Mouse (Mus musculus) frontal cortex, postnatal 10 days (tissue): ENCODE data around the gene Serpina12.

Experiments
- DNase-seq, 2 experiments: peaks; one replicate each; pipeline ENCODE4 v3.0.0; 2022; ENCODE audit warnings: low spot score in 2 of 2, mixed read lengths in 1 of 2

Gene Serpina12

DNA sequence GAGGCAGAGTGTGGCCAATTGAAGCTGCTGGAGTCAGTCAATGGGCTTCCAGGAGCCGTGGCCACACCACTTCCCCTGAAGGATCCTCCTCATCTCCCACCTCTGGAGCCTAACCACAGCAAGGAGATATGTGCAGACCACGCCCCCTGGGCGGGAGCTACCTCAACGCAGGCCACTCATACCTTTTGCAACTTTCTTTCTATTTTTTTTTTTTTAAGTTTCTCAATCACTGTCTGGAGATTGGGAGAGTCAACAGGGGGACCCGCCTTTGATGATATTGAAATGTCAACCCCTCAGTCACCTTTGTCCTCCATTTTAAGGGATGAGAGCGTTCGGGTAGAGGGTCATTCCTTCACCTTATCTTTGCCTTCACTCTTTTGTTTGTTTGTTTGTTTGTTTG, at the start of gene Serpina12:
Gene Serpina12 (minus strand): TSS at position 101 of the 400 bp plus-strand sequence.
- DNase-seq: no peak

DNA sequence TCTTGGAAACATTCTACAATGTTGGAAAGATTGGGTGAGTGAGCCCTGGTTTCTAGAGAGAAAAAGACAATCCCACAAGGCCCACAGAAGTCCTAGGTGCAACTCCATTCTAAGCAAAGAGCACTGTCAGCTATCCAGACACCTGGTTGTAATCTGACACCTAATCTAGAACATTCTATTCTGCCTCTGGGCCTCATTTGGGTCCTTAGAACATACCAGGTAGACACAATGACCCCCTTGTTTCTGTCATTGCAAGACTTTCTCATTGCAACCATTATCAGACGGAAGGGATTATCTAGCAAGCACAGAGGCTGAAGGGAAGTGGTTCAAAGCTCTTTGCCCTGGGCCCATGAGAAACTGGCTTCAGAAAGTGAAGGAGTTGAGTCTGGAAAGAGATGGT, 47.1 kb upstream of the Serpina12 start:
- no peak for DNase-seq

DNA sequence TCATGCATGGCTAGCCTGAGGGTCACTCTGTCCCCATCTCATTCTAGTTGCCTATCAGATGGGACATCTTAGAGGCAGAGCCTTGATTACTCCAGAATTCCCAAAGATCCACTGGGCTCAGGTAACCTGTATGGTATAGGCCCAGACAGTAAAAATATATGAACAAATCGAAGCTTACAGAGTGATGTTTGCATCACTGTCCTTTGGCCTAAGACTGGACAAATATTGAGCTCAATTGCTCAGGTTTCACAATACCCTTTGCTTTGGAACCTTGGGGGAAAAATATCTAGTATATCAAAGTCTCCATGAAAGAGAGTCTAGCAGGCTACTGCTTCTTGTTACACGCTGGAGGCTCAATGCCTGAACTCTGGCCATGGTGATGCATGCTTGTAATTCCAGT, 45.9 kb upstream of the Serpina12 start:
- no peak for DNase-seq

DNA sequence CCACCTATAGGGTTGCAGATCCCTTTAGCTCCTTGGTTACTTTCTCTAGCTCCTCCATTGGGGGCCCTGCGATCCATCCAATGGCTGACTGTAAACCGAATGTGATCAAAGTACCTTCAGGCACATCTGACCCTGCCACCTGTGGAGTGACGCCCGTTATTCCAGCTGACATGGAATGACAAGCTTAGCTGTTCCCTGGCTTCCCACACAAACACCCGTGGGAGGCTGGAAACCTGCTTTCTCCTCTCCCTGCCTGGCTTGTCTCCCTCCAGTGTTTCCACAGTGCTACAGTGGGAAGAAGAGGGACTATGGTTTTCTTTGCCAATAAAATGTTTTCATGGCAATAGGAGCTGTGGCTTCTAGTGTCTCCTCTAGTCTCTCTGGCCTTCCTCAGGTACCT, 28.0 kb upstream of the Serpina12 start:
- no peak for DNase-seq

DNA sequence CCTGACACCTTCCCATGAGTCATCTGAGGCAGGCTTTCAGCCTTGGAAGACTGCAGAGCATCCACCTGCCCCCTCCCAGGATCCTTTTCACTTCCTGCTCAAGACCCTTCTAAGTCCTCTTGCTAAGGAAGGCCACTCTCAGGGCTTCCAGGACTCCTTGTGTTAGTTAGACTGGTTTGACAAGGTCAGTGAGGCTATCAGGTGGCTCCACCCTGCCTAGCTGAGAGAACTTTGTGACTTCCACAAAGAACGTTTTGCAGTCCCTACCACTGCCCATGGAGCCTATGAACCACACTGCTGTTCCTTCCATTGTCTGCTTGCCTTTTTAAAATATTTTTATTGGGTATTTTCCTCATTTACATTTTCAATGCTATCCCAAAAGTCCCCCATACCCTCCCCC, 27.5 kb upstream of the Serpina12 start:
- no peak for DNase-seq

DNA sequence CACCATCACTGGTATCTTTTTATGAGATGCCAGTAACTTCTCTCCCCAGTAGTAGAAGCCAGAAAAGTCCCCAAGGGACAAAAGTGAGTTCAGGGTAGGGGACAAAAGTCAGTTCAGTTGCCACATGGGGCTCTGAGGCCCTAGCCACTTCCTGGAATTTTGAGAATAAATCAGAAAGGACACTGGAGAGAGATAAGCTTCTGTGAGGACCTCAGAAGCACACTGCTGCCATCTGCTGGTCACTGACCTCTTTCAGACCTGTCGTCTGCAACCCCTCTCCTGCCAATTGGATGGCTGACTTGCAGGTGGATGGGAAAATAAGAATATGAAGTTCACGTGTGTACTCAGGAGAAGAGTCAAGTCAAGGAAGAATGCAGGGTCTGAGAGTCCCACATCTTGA, 25.4 kb upstream of the Serpina12 start:
- DNase-seq: peak in 1 of 2 experiments; percentile 77

DNA sequence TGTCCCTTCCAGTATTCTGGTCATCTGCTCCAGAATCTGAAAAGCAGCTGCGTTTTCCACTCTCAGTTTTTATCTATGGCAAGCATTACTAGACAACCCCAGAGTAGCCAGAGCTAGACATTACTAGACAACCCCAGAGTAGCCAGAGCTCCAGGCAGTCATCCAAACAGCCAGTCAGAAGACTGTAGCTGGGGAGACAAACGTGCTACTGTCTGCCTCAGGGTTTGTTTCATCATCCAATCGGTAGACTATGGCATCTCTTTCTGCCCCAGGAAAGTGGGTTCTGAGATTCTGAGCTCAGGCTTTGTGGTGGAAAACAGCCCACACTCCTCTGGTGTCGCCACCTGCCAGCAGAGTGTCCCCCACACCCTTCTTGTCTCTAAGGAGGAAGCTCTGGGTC, 23.3 kb upstream of the Serpina12 start:
- DNase-seq: peak; percentile 47 to 49

DNA sequence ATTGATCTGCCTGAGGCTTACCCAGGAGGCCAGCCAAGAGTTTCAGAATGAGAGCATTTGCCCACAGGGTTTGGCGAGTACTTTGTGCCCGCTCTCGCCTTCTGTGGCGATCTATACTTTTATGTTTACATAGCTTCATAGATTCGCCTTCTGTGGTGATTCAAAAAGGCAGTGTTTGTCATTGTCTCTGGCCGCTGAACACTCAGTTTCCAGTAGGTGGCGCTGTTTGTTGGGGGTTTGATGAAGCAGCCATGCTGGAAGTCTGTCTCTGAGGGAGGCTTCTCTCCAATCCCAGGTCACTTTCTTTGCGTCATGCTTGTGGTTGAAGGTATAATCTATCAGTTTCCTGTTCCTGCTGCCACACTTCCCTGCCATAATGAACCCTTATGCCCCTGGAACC, 22.0 kb upstream of the Serpina12 start:
- peak in 1 of 2 experiments; percentile 38 for DNase-seq

DNA sequence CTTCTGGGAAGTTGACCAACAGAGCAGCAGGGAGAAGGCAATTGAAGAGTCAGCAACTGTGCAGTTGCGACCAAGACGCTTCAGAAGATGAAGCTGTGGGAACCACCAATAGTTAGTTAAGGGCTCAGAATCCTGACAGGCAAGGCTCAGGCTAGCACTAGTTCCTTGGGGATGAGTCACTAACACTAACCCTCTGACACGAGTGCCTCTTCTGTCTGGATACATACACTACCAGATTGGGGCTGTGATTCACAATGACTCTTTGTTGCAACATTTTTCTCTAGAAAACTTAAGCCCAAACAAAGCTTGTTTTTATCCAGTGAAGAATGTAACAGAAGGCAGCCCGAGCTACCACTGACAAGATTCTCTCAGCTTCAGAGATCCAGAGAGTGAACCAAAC, 20.8 kb upstream of the Serpina12 start:
- DNase-seq: no peak

DNA sequence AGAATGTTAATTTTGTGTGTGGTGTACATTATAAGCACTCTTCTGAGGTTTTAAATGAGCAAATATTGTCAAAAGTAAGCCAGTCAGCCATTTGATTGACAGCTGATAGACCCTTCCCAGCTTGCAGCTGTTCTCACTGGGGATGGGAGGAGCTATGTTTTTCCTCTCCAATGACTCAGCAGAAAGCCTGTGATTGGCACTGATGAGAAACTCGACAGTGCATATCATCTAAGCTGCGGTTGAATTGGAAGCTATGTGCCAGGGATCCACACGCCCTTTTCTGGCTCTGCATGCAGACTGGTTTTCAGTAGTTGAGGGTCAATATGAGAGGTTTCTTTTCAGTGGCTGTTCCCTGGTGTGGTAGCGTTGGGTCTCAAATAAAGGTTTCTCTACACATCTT, 20.3 kb upstream of the Serpina12 start:
- DNase-seq: no peak

DNA sequence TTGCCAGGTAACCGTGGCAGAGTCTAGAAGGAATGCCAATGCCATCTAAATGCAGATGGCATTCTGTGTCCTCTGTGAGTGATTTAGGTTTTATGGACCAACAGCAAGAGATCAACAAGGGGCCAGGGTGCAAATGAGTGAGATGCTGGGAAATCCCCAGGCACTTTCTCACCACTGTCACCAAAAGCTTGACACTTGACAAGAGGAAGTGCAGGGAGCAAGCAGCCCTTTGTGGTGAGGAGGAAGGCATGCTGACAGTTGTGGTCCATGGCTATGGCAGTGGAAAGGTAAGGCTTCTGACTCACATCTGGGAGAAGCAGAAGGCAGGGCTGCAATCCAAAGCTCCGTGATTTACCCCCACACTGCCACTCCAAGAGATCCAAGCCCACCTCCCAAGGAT, 17.6 kb upstream of the Serpina12 start:
- no peak for DNase-seq

DNA sequence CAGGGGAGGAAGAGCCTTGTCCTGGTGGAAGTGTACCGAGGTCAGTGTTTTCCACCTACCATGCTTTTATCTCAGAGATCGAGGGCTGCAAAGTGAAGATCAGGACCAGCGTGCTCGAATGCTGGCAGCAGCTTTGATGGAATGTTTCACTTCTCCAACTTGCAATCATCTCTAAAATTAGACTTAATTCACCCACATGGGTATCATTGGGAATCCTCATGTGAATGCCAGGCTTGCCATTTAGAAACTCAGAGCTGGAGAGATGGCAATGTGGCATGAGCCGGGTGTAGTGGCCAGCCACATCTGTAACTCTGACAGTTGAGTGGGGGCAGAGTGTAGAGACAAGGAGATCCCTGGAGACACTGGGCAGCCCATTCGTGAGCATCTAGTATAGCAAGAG, 15.9 kb upstream of the Serpina12 start:
- DNase-seq: no peak

DNA sequence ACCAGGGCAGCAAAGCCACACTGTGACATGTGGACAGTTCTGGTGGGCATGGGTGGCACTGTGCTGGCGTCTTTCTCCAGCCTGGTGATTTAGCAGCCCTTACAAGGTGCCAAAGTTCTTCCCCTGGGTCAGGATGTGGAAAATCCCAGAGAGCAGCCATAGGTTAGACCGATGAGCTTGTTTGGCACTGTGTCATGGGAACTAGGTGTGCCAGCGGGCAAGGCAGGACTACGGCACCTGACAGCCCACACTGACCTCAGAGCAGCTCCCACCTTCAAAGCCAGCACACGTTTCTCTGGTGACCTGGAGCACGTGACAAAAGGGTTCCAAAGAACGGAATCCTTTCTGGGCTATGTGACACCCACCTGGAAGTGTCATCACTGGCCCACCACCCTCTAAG, 13.3 kb upstream of the Serpina12 start:
- DNase-seq: no peak

DNA sequence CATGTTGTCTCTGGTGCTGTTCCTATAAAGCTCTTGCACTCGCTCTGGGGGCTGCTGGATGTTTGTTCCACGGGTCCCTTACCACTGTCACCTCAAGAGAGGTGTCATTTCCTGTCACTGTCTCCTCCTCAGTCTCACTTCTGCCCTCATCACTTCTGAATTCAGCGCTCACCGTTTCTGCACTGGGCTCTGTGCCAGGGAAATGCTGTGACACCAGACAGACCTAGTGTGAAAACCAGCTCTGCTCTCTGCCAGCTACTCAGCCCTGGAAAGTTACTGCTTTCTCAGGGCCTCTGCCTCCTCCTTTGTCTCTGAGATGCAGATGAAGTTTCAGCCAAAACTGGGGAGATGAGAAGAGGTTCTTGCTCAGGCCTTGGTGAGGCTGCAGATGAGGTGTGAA, 12.8 kb upstream of the Serpina12 start:
- peak; percentile 43 to 46 for DNase-seq

DNA sequence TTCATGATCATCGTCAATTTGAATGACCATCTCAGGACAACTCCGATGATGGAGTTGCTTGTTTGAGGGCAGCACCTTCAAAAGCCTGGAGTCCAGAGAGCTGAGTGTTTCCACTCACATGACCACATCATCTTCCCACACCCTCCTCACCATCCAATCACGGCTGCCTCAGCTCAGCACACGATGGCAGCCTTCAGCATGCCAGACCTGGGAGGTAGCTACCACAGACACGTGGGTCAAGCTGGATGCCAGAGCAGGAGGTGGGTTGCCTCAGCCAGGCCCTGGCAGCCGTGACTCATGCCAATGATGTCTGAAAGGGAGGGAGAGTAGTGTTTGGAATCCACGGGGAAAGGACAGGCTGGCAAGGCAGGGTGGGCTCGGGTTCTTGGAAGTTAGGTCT, 11.5 kb upstream of the Serpina12 start:
- no peak for DNase-seq

DNA sequence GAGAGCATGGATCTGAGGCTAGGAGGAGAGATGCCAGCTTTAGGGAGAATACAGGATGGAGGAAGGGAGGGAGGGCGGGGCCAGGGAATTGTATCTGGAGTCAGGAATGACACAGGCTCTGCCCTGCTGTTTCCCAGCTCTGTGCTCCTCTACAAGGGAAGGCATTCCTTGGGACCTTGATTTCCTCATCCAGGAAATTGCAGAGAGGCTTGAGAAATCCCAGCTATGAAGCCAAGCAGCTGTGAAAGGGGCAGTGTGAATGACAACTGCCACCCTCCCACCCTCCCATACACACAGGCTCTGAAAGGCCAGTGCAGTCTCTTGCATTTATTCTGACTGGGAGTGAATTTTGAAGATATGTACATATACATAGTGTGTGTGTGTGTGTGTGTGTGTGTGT, 9.8 kb upstream of the Serpina12 start:
- DNase-seq: no peak

DNA sequence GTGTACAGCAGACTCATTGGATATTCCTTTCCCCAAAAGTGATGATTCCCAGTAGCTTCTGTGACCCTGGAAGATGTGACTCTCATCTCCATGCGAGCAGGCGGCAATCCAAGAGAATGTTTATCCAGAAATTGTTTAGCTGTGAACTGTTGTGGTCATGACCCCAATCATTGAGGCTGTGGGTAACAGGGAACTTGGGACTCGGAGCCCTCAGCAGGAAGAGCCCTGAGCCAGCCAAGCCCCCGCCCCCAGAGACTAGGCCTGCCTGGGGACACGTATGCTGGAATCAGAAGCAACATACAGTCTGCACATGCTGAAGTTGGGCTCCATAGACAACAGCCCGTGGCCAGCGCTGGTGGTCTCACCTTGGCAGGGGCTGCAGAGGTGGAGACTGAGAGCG, 1.5 kb upstream of the Serpina12 start:
- DNase-seq: no peak

DNA sequence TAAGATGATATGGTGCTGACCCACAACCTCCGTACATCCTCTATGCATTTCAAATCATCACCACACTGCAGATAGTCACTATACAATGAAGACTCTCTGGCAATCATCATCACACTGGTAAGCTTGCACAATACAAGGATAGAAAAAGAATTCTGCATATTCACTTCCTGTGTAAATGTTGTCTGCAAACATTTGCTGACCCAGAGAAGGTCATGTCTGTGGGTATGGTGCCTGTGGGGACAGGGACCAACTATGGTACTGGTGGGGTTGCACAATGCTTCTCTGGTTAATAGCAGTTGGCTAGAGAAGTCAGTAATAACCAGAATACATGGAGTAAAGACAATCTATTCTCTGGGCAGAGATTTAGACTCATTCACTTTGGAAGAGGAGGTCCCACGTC, 1.5 kb downstream of the Serpina12 start:
- DNase-seq: no peak

DNA sequence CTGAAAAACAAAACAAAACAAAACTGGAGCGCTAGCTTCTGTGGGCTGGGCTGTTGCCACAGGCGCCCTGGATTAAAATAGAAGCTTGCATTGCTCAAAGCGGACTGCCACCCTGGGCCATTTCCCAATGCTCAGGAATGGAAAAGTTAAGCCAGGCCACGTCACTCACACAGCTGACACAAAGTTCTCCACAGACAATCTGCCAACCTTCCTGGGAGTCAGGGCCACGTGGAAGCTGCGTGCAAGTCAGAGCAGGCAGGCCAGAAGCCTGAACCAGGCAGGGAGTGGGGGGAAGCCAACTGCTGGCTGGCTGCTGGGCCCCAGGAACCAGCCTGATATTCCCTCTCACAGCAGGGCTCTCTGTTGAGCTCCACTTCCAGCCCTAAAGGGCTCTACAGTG, 2.8 kb downstream of the Serpina12 start:
- DNase-seq: no peak

DNA sequence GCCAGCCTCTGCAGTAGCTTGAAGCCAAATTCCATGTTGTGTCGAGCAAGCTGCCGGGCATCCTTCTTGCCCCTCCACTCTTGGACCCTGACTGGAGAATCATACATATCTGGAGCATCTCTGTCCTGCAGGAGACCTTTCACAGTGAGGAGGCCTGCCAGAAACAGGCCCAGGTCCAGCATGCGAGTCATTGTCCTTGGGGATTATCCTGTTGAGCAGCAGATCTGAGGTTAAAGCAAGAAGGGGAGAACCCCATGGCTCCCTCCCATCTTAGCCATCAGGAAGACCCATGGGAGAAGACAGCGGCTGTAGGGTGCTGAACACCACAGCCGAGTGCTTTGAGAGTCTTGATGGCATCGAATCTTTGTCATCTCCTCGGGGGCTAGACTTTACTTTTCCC, 6.1 kb downstream of the Serpina12 start:
- DNase-seq: no peak

DNA sequence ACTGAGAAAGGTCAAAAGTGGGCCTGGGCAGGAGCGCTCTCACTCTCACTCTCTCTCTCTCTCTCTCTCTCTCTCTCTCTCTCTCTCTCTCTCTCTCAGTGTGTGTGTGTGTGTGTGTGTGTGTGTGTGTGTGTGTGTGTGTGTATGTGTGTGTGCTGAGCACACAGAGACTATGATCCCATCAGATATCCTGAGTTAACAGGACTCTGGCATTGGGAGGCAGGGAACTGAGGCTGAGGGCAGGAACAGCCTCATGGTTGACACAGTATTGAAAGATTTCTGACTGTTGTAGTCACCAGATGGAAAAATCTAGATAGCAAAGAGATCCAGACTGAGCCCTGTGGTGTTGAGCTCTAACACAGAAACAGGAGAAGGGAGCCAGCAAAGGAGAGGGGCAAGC, 10.5 kb downstream of the Serpina12 start:
- DNase-seq: no peak

DNA sequence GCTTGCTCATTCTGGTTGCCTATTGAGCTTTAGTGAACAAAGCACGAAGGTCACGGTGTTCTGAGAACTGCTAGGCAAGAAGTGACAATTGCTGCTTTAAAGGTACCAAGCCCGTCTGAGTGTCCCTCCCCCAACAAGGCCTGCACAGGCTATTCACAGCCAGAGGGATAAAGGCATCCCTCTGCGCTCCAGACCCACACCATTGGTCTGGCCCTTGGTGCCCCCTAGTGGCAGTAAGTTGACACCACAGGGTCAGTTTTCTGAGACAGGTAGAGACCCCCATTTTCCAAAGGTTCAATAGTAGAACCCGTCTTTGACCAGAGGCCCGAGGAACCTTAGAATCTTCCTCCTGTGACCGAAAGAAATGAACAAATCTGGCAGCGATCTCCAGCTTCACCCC, 14.3 kb downstream of the Serpina12 start:
- no peak for DNase-seq

DNA sequence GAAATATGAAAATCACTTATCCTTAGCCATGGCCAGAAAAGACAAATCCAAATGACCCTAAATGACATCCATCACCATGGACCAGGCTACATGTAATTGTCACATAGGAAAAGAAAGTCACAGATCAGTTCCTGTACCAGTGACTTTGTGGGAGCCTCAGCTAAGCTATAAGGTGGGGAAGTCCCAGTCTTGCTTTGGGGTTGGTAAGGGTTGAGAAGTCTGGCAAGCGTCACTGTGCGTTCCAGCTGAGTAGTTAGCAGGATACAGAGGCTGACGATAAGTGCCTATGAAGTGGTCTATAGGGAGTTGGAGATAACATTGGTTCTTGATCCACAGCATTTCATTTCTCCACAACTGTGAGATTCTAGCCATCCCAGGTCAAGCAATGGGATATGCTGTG, 29.0 kb downstream of the Serpina12 start:
- DNase-seq: no peak

DNA sequence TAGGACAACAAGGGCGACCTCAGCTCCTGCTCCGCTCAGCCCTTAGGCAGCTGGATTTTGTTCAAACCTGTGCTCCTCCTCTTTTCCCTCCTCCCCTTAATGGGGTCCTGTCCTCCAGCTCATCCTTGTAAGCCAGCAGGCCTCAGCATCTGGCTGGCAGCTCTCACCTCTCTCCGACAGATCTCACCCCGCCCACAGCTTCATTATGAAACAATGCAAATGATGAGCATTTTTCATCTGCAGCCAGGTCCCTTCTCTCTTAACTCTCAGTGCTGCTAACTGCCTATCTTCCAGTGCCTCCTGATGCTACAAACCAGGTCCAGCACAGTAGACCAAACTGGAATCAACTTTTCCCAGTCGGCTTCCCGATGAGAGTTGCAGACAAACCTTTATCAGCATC, 30.6 kb downstream of the Serpina12 start, which contains the start of gene Serpina9:
Gene Serpina9 (minus strand): TSS at position 136 of the 400 bp plus-strand sequence.
- no peak for DNase-seq

DNA sequence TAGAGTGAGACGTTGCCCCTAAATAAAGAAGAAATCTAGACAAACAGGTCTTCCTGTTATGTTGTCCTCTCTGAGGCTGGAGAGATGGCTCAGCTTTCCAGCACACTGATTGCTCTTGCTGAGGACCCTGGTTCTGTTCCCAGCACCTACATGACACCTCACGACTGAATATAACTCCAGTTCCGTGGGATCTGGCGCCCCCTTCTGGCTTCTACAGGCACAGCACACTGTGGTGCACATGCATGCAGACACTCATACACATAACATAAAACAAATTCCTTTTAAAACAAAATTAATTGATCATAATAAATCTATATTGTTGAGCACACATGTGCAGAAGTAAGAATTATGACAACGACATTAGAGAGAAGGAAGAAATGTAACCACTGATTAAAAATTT, 39.6 kb downstream of the Serpina12 start:
- DNase-seq: no peak
